Mouse (Mus musculus): ENCODE measurements around the gene Xkr7.

DNA sequence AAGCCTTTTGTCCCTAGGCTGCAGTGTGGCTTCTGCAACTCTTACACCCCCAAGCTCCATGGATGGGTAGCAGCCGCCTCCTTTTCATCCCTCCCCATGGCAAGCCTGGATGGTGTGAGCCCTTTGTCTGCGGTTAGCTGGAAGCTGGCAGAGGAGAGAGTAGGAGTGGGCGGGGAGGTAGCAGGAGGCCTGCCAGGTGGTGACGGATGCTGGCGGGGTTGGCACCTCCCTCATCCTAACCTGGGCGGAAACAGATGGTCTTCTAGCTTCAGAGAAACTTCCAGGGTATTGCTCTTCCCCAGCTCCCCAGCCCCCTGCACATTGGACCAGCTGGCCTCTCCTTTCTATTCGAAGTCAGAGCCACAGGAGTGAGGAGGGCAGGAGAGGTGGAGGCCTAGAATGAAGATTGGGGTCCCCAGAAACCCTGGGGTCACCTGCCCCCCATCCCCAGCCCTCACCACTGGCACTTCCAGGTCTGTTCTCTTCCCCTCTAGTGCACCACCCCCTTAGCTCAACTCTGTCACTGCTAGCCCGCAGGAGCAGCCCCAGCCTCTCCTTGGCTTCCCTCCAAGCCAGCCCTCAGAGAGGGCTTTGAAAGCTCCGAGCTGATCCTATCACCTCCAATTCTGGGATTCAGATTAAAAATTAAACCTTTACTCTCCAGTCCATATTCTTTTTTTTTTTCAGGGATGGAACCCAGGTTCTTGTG is 17.8 kb downstream of the Xkr7 start:
- no peak for TF ChIP-seq CTCF (IDR thresholded peaks at IDR 0.05)
- TF ChIP-seq EP300 (IDR thresholded peaks at IDR 0.05; ENCODE audit: insufficient read depth, low read depth, low read length): no peak
- TF ChIP-seq POLR2A (IDR thresholded peaks at IDR 0.05; ENCODE audit: insufficient read depth, low read depth, low read length): no peak

All from heart, adult 2 months (tissue).